Mouse (Mus musculus) lung, embryonic 15.5 days (tissue): ENCODE results near the gene Sema4g. TPM values are rescaled to one million over a fixed set of nuclear protein-coding genes. Genes with fewer than 3 reads are reported as not detected.

ENCODE experiments used
- ATAC-seq: fragments of 200-750 bp; cut with Nextera tagmentation; 2 replicates; pipeline ENCODE4 v1.8.0; 2017; ENCODE audit warnings: moderate number of reproducible peaks, borderline replicate concordance; ENCODE audit not compliant: low FRiP score, low TSS enrichment; ENCODE audit errors: extremely low read depth
- H3K27ac ChIP-seq: fragments of 300-500 bp; sonication (generic); 2 replicates; pipeline ENCODE4 v1.5.1; 2015; ENCODE audit warnings: moderate library complexity, mild to moderate bottlenecking, inconsistent platforms
- H3K27me3 ChIP-seq: fragments of 300-500 bp; sonication (generic); 2 replicates; pipeline ENCODE4 v1.6.1; 2015; ENCODE audit warnings: inconsistent platforms
- H3K36me3 ChIP-seq: fragments of 300-500 bp; sonication (generic); 2 replicates; pipeline ENCODE4 v1.6.1; 2015; ENCODE audit warnings: inconsistent platforms
- H3K4me1 ChIP-seq: fragments of 300-500 bp; sonication (generic); 2 replicates; pipeline ENCODE4 v1.6.1; 2015; ENCODE audit warnings: inconsistent platforms
- H3K4me2 ChIP-seq: fragments of 300-500 bp; sonication (generic); 2 replicates; pipeline ENCODE4 v1.6.1; 2015; ENCODE audit warnings: inconsistent platforms, mild to moderate bottlenecking, moderate library complexity
- H3K4me3 ChIP-seq: fragments of 300-500 bp; sonication (generic); 2 replicates; pipeline ENCODE4 v1.5.1; 2015; ENCODE audit warnings: mild to moderate bottlenecking, inconsistent platforms
- H3K9ac ChIP-seq: fragments of 300-500 bp; sonication (generic); 2 replicates; pipeline ENCODE4 v1.6.1; 2015; ENCODE audit warnings: inconsistent platforms
- H3K9me3 ChIP-seq: fragments of 300-500 bp; sonication (generic); 2 replicates; pipeline ENCODE4 v1.6.1; 2016; ENCODE audit warnings: inconsistent platforms
- WGBS: fragments of 180-500 bp; shearing (Covaris S2); methylation state at CpG from one replicate; pipeline ENCODE4 v1.1.7; 2015; 5-methylcytosine and 5-hydroxymethylcytosine counted together
- polyA plus RNA-seq: library from polyadenylated mRNA; unstranded; fragments of >200 nt; fragmentation: Nextera tagmentation; extraction: Ambion mirVana; gene quantifications from 2 replicates; pipeline ENCODE4 v1.2.1, GENCODE M21; 2015

Gene Sema4g
- polyA plus RNA-seq, 1 experiment from 2014 or later = 1.7 TPM

GRCm38 (mm10) chr19:45005957-45006712, 17.2 kb downstream of the Sema4g start, which contains the start of gene Mrpl43:
Gene Mrpl43, minus strand, starts transcription at chr19:45006442.
- WGBS = under 1% methylated on average over 82 of the region's 82 CpGs
- Histone ChIP-seq H3K9me3 (no peaks in the 10 kb centered on the region), H3K27me3 (no peaks in the 10 kb centered on the region), H3K36me3 (peaks cover 32% of the 10 kb centered on the region), H3K4me3 (peak within 1 kb of the TSS; percentile 92), H3K4me2 (peak within 1 kb of the TSS; percentile 93), H3K4me1 (peaks cover 26% of the 10 kb centered on the region), H3K27ac (peak within 1 kb of the TSS; percentile 82), H3K9ac (peak within 1 kb of the TSS; percentile 75)
- peak; percentile 91 for ATAC-seq

- Histone ChIP-seq H3K4me3 (peak overlapping the region; percentile 92), H3K27ac (peak overlapping the region; percentile 76), H3K9me3 (no peaks in the 10 kb centered on the region), H3K4me2 (peak overlapping the region; percentile 93), H3K4me1 (peaks cover 26% of the 10 kb centered on the region), H3K36me3 (peaks cover 40% of the 10 kb centered on the region), H3K9ac (peak overlapping the region; percentile 75), H3K27me3 (no peaks in the 10 kb centered on the region)
- WGBS = 24% methylated on average over 17 of the region's 17 CpGs
- ATAC-seq = no peak
Observed at GRCm38 (mm10) chr19:45007021-45007420, 18.1 kb downstream of the Sema4g start.

- no peaks in the 10 kb centered on the region for H3K27me3 ChIP-seq
- peak overlapping the region; percentile 92 for H3K4me3 ChIP-seq
- H3K4me2 ChIP-seq = peak overlapping the region; percentile 93
- ATAC-seq = no peak
- peaks cover 37% of the 10 kb centered on the region for H3K36me3 ChIP-seq
- peaks cover 26% of the 10 kb centered on the region for H3K4me1 ChIP-seq
- WGBS = 70% methylated on average over 20 of the region's 20 CpGs
- peak overlapping the region; percentile 75; the same call in 1 of the 2 replicates for H3K9ac ChIP-seq
- no peaks in the 10 kb centered on the region for H3K9me3 ChIP-seq
- peak overlapping the region; percentile 76; the same call in 1 of the 2 replicates for H3K27ac ChIP-seq
Observed at GRCm38 (mm10) chr19:45007425-45008191, 18.7 kb downstream of the Sema4g start.

- Histone ChIP-seq H3K36me3 (peaks cover 26% of the 10 kb centered on the region), H3K27me3 (no peaks in the 10 kb centered on the region), H3K4me2 (no peak overlapping the region), H3K27ac (no peak overlapping the region), H3K4me3 (no peak overlapping the region), H3K9ac (no peak overlapping the region), H3K4me1 (peaks cover 43% of the 10 kb centered on the region), H3K9me3 (no peaks in the 10 kb centered on the region)
- 84% methylated on average over 4 of the region's 4 CpGs for WGBS
- no peak for ATAC-seq
Observed at GRCm38 (mm10) chr19:45010646-45011045, 21.7 kb downstream of the Sema4g start.

- no peak overlapping the region for H3K27ac ChIP-seq
- no peak overlapping the region for H3K4me2 ChIP-seq
- H3K27me3 ChIP-seq = no peaks in the 10 kb centered on the region
- no peak overlapping the region for H3K9ac ChIP-seq
- no peak for ATAC-seq
- WGBS = 80% methylated on average over 8 of the region's 8 CpGs
- H3K36me3 ChIP-seq = peaks cover 26% of the 10 kb centered on the region
- H3K9me3 ChIP-seq = no peaks in the 10 kb centered on the region
- peaks cover 49% of the 10 kb centered on the region for H3K4me1 ChIP-seq
- no peak overlapping the region for H3K4me3 ChIP-seq
Observed at GRCm38 (mm10) chr19:45012219-45012618, 23.3 kb downstream of the Sema4g start.

- Histone ChIP-seq H3K4me1 (peaks cover 47% of the 10 kb centered on the region), H3K4me2 (no peak overlapping the region), H3K9ac (no peak overlapping the region), H3K27ac (no peak overlapping the region), H3K27me3 (no peaks in the 10 kb centered on the region), H3K9me3 (no peaks in the 10 kb centered on the region), H3K36me3 (peaks cover 26% of the 10 kb centered on the region), H3K4me3 (no peak overlapping the region)
- WGBS = 37% methylated on average over 6 of the region's 6 CpGs
- no peak for ATAC-seq
Observed at GRCm38 (mm10) chr19:45012636-45013035, 23.7 kb downstream of the Sema4g start.

- H3K9me3 ChIP-seq = no peaks in the 10 kb centered on the region
- H3K4me2 ChIP-seq = peak overlapping the region; percentile 79; the same call in 1 of the 2 replicates
- no peak overlapping the region for H3K4me3 ChIP-seq
Observed at GRCm38 (mm10) chr19:45013581-45014225, 24.8 kb downstream of the Sema4g start.

GRCm38 (mm10) chr19:45014335-45014971, 25.6 kb downstream of the Sema4g start, which contains the start of gene Lzts2:
Gene Lzts2, plus strand, starts transcription at chr19:45014414.
- Histone ChIP-seq H3K27ac (peak within 1 kb of the TSS; percentile 99), H3K4me3 (peak within 1 kb of the TSS; percentile 74), H3K4me1 (peaks cover 47% of the 10 kb centered on the region), H3K4me2 (peak within 1 kb of the TSS; percentile 79), H3K9me3 (no peaks in the 10 kb centered on the region), H3K36me3 (peaks cover 23% of the 10 kb centered on the region), H3K27me3 (no peaks in the 10 kb centered on the region), H3K9ac (peak within 1 kb of the TSS; percentile 60)
- 10% methylated on average over 10 of the region's 10 CpGs for WGBS
- no peak for ATAC-seq

More at GRCm38 (mm10) chr19:45013581-45014225, 24.8 kb downstream of the Sema4g start:
- ATAC-seq = no peak
- Histone ChIP-seq H3K4me1 (peaks cover 39% of the 10 kb centered on the region), H3K27me3 (no peaks in the 10 kb centered on the region), H3K27ac (peak overlapping the region; percentile 99), H3K36me3 (peaks cover 26% of the 10 kb centered on the region), H3K9ac (peak overlapping the region; percentile 0; the same call in 1 of the 2 replicates)
- WGBS = 58% methylated on average over 6 of the region's 6 CpGs

GRCm38 (mm10) chr19:45014981-45015402, 26.1 kb downstream of the Sema4g start:
- Histone ChIP-seq H3K9me3 (no peaks in the 10 kb centered on the region), H3K4me1 (peaks cover 52% of the 10 kb centered on the region), H3K27me3 (no peaks in the 10 kb centered on the region), H3K4me2 (peak overlapping the region; percentile 79), H3K9ac (peak overlapping the region; percentile 60), H3K36me3 (peaks cover 19% of the 10 kb centered on the region), H3K27ac (peak overlapping the region; percentile 99), H3K4me3 (peak overlapping the region; percentile 74)
- 0 out of 2 replicates have a peak, but pooled peaks have one; percentile 16 for ATAC-seq
- WGBS = 0% methylated on average over 25 of the region's 25 CpGs

- H3K36me3 ChIP-seq = peaks cover 12% of the 10 kb centered on the region
- H3K27ac ChIP-seq = peak overlapping the region; percentile 99
- peak overlapping the region; percentile 79 for H3K4me2 ChIP-seq
- no peak for ATAC-seq
- H3K9ac ChIP-seq = peak overlapping the region; percentile 60
- H3K9me3 ChIP-seq = no peaks in the 10 kb centered on the region
- H3K27me3 ChIP-seq = no peaks in the 10 kb centered on the region
- H3K4me1 ChIP-seq = peaks cover 59% of the 10 kb centered on the region
- WGBS = 0% methylated on average over 34 of the region's 34 CpGs
- peak overlapping the region; percentile 74 for H3K4me3 ChIP-seq
Observed at GRCm38 (mm10) chr19:45015518-45016281, 26.8 kb downstream of the Sema4g start.
